Mouse (Mus musculus) E14TG2a.4 (cell line): ENCODE data around the gene Dvl2.

Experiments
- H3K27me3 ChIP-seq: 2 replicates; pipeline ENCODE4 v1.6.1; 2014; ENCODE audit warnings: low read length, control low read depth; ENCODE audit not compliant: insufficient read depth
- H3K36me3 ChIP-seq: 2 replicates; pipeline ENCODE4 v1.6.1; 2014; ENCODE audit warnings: low read length, control low read depth; ENCODE audit not compliant: insufficient read depth
- H3K4me1 ChIP-seq: replicated peaks from 2 replicates; pipeline ENCODE4 v1.6.1; 2014; ENCODE audit warnings: low read depth, low read length, control low read depth
- H3K4me3 ChIP-seq: replicated peaks from 2 replicates; pipeline ENCODE4 v1.5.1; 2014; ENCODE audit warnings: mild to moderate bottlenecking, low read length
- H3K9me3 ChIP-seq: 2 replicates; pipeline ENCODE4 v1.6.1; 2014; ENCODE audit warnings: low read length, control low read depth
- CTCF ChIP-seq: conservative IDR thresholded peaks from 2 replicates; pipeline ENCODE4 v1.5.1; 2014; ENCODE audit warnings: low read length
- NANOG ChIP-seq: IDR thresholded peaks from 2 replicates; pipeline ENCODE4 v1.6.1; 2014; ENCODE audit warnings: borderline replicate concordance, low read length, mixed read lengths
- POU5F1 ChIP-seq: IDR thresholded peaks from 2 replicates; pipeline ENCODE4 v1.6.1; 2014; ENCODE audit warnings: low read length, borderline replicate concordance

The Dvl2 gene

DNA sequence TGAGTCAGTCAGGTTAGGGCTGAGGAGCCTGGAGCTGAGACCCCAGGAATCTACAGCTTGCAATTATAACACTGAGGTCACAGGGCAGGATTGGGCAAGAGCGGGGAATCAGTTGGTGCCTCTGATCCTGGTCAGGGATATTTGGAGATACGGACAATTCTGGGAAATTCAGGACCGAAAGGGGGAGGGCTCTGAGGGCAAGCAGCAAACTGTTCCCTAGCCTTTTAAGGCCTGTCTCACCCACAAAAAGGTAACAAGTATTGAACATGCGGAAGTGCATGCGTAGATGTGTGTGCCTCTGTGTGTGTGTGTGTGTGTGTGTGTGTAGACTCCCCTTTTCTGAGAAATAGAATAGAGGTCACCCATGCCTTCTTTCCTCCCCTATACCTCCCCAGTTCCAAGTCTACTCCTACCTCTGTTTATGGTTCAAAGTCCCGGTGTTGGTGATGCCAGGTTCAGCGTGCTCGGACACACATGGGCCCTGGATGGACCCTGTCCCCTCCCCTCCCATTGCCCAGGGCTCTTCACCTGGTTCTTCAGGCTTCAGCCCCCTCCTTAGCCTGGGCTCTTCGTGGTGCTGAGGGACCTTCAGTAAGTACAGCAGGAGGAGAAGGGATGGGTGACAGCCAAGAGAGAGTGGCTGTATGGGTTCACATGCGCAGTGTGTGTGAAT, 53.6 kb downstream of the Dvl2 start, which contains the start of gene Asgr1:
Gene Asgr1, plus strand, starts transcription at position 188 of the 673 bp plus-strand sequence.
- H3K27me3 ChIP-seq, result peaks cover 24% of the 10 kb centered on the region
- no peak within 1 kb of the TSS for H3K4me3 ChIP-seq
- no peaks in the 10 kb centered on the region for H3K36me3 ChIP-seq
- H3K9me3 ChIP-seq, result no peaks in the 10 kb centered on the region
- no peak for TF ChIP-seq NANOG
- TF ChIP-seq POU5F1, result no peak
- TF ChIP-seq CTCF, result no peak
- H3K4me1 ChIP-seq, result peaks cover 9% of the 10 kb centered on the region; the same call in 1 of the 2 replicates

DNA sequence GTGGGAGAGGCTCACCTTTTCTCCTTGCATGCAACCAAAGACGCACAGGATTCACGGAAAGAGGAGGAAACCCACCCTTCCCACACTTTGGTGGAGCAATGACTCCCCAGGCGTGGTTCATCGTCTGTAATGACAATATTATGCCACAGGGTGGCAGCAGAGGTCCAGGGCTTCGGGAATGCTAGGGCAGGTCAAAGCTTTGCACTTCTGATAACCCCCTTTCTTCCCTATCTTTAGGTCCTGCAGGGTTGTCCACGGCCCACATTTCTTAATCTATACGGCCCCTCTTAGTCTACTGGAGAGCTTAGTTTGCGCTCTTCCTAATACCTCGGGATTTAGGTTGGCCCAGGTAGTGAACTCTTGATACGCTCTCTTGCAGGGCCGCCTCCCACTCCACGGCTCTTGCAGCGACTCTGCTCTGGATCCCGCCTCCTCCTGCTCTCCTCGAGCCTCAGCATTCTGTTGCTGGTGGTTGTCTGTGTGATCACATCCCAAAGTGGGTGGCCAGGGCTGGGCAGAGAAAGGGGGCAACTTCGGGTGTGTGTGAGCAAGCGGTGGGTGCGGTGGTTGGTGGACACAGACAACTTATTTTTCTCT, 55.3 kb downstream of the Dvl2 start:
- Histone ChIP-seq H3K36me3 (no peaks in the 10 kb centered on the region), H3K27me3 (peaks cover 24% of the 10 kb centered on the region), H3K4me3 (peak overlapping the region; percentile 49), H3K9me3 (no peaks in the 10 kb centered on the region), H3K4me1 (peaks cover 16% of the 10 kb centered on the region)
- no peak for TF ChIP-seq POU5F1
- TF ChIP-seq CTCF, result peak; percentile 86

DNA sequence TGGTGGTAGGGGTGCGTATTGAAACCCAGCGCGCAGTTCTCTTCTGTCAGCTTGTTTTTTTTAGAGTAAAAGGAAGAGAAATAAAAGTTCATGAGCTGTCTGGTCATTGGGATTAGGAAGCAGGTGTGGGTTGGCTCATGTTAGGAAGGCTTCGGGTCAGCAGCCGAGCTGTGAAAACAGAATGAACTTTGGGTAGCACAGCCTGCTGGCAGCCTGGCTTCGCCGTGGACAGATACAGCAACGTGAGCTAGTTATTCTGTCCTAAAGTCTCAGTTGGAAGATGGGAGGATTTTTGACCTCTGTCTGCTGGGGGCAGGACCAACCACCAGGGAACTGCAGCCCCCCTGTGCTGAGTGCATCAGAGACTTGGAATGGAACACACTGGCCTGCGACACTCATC, 57.4 kb downstream of the Dvl2 start:
- peaks cover 24% of the 10 kb centered on the region for H3K27me3 ChIP-seq
- no peak for TF ChIP-seq POU5F1
- no peak for TF ChIP-seq CTCF
- no peak for TF ChIP-seq NANOG

DNA sequence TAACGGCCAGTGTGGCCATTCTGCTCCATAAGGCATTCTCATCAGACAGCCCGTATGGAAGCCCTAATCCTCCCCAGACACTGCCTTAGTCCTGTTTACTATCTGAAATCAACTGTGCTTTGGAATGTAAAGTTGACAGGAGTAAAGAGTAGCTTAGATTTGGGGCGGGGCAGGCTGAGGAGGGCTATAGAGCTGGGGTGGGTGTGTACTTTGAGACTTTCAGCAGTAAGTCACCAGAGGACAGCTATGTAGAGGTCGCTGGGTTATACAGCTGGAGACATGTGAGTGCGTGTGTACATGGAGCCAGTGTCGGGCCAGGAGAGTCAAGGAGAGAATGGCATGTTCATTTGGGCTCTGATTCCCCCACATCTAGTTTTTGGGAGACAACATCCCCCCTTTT, 59.5 kb downstream of the Dvl2 start:
- no peak overlapping the region for H3K4me3 ChIP-seq
- H3K9me3 ChIP-seq, result no peaks in the 10 kb centered on the region
- H3K36me3 ChIP-seq, result no peaks in the 10 kb centered on the region
- peaks cover 16% of the 10 kb centered on the region for H3K4me1 ChIP-seq
- TF ChIP-seq POU5F1, result no peak
- TF ChIP-seq CTCF, result no peak
- no peak for TF ChIP-seq NANOG
- H3K27me3 ChIP-seq, result peaks cover 10% of the 10 kb centered on the region

More for the DNA sequence above, 57.4 kb downstream of the Dvl2 start:
- Histone ChIP-seq H3K4me3 (no peak overlapping the region), H3K9me3 (no peaks in the 10 kb centered on the region), H3K4me1 (peaks cover 16% of the 10 kb centered on the region), H3K36me3 (no peaks in the 10 kb centered on the region)
